Mouse (Mus musculus) T-helper 2 cell (primary cell): Measurements from ENCODE around the gene Gsdma2.
"Not testable (repeated sequence)": the region's sequence is repeated elsewhere in the genome, so short reads cannot be mapped to it uniquely, and the experiment has no call there.

Experiments used
- in situ Hi-C: fragments of 300-600 bp; cut with MboI, MseI; formaldehyde crosslinking; loops from one replicate; pipeline ENCODE4 v1.15.1; 2025; ENCODE audit warnings: high pct_unique_total_duplicates

Gsdma2 gene

DNA sequence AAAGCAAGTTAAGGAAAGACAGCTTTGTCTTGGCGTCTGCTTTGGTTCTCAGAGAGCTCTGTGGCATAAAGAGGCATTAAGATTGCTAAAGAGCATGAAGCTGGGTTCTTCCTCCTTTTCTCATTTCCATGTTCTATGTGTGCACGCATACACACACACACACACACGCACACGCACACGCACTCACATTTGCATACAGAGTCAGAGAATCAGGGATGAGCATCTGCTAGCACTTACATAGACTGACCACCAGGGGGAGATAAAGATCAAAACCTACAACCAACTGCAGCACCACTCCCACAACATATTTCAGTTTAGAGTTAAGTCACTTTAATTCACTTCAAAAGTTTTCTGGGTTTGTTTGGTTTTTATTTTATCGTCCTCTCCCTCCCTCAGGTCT lies 14.0 kb downstream of the Gsdma2 start:
- in situ Hi-C loops = no loop called here

GRCm38 (mm10) chr11:98664091-98664490 lies 17.5 kb downstream of the Gsdma2 start, which contains the start of gene Gsdma:
Gene Gsdma, plus strand, starts transcription at chr11:98664351.
- in situ Hi-C loops = no loop called here

DNA sequence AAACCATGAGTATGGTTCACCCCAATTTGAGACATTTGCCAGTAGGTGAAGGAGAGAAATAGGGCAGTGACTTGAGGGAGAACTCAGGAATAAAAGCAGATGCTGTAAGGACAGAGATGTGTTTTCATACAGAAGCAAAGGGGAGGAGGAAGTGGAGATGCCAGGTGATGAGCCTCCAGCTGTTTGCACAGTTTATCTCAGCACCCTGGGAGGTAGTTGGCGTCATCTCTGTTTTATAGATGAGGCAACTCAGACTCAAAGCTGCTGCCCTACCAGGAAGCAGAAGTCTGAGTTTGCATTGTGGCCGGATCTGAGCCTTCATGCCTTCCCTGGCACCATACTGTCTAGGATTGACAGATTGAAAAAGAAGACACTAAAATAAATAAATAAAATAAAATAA lies 22.4 kb downstream of the Gsdma2 start:
- in situ Hi-C loops = no loop called here

GRCm38 (mm10) chr11:98671284-98671815 lies 24.8 kb downstream of the Gsdma2 start:
- in situ Hi-C loops = loop anchor here (5.0 kb wide), 1 partner anchor 34 kb away; no protein-coding TSS in a partner anchor

DNA sequence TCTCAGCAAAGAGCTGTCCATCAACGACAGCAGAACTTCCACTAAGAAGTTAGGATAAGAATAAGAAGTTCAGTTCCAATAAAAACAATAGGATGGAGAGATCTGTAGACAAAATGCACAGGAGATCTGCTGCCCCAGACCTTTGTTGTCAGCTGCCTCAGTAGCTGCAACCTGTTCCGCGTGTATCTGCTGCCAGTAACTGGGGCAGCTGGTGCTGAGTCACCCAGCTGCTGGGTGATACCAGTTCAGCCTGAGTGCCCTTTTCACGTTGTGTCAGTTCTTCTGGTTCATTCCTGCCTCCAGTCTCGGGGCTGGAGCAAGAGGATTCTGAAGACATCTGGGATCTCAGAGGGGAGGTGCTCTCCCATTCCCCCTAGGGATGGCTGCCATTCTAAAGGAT lies 25.3 kb downstream of the Gsdma2 start:
- in situ Hi-C loops = loop anchor here (5.0 kb wide), 1 partner anchor 35 kb away; no protein-coding TSS in a partner anchor

DNA sequence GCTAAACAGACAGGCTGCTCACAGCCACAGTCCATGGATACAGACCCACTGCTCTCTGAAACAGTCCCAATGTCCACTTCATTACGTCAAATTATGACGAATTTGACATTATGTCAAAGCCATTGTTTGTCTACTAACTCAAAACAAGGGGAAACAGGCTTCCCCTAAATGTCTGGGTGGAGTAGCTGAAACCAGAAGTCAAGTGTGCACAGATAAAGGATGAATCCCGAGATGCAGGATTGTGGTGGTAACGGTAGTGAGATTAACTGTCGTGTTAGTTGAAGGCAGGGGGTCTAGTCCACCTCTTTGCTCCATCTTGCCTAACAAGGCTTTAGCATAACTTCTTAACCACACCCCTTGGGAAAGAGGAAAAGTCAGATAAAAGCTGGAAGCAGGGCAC lies 25.9 kb downstream of the Gsdma2 start:
- in situ Hi-C loops = loop anchor here (5.0 kb wide), 1 partner anchor 35 kb away; no protein-coding TSS in a partner anchor

GRCm38 (mm10) chr11:98673136-98673535 lies 26.6 kb downstream of the Gsdma2 start:
- in situ Hi-C loops = loop anchor here (5.0 kb wide), 1 partner anchor 36 kb away; no protein-coding TSS in a partner anchor

GRCm38 (mm10) chr11:98675829-98676363 lies 29.3 kb downstream of the Gsdma2 start:
- in situ Hi-C loops = no loop called here

GRCm38 (mm10) chr11:98680023-98680422 lies 33.5 kb downstream of the Gsdma2 start:
- in situ Hi-C loops = no loop called here

GRCm38 (mm10) chr11:98680595-98680994 lies 34.0 kb downstream of the Gsdma2 start:
- in situ Hi-C loops = not testable (repeated sequence)

- in situ Hi-C loops = no loop called here
Measured at GRCm38 (mm10) chr11:98681186-98681585, 34.6 kb downstream of the Gsdma2 start.

DNA sequence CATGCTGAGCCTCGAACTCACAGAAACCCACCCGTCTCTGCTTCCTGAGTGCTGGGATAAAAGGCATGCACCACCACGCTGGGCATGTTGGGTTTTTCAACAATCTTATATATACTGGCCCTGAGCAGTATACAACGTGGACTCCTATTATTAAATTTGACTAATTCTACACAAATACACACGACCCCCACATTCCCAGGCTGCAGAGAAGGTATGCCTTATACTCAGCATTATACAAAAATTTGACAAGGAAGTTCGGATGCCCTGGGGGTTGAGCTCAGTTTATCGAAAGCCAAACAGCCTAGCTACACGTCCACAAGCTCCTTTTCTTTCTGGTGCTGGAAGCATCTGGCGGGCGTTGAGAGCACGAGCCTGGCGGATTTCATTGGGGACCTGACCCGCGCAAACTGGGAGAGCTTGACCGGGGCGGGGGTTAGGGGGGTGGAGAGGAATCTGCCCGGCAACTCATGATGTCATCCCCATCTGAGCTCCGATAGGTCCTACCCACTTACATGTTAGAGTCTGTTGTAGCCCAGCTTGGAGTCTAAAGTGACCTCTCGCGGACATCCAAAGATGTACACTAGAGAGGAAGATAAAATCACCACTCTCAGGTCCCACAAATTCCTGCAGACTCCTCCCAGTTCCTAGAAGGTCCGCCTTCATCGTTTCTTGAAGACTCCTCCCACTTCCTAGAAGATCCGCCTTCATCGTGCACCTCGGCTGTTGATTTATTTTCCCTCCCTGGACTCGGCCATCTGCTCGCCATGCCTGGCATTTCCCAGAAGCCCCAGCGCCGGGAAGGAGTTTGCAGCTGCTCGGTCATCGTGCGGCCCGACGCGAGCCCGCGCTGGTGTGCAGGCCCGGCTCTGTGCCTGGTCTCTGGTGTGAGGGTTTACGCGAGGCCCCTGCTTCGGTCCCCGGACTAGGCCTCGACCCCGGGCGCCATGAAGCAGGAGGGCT lies 35.5 kb downstream of the Gsdma2 start, which contains the start of gene Psmd3:
Gene Psmd3 (plus strand): TSS at position 769 of the 960 bp plus-strand sequence.
- in situ Hi-C loops = no loop called here

DNA sequence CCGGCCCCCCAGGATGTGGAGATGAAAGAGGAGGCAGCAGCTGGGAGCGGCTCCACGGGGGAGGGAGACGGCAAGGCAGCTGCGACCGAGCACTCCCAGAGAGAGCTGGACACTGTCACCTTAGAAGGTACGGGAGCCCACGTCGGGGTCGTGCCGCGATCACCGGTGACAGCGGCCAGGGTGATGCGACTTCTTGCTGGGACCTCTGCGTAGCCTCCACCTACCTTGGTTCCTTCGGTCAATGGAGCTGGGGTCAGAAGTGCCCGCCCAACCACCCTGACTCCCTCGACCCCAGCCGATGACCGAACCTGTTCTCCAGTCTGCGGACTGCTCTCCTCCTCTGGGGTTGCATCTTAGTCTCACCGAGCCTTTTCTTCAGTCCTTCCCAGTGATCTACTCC lies 36.3 kb downstream of the Gsdma2 start:
- in situ Hi-C loops = no loop called here

- in situ Hi-C loops = loop anchor here (5.0 kb wide), 1 partner anchor 42 kb away; the partner anchor contains the start of gene Med24
Measured at GRCm38 (mm10) chr11:98685642-98686041, 39.1 kb downstream of the Gsdma2 start.

DNA sequence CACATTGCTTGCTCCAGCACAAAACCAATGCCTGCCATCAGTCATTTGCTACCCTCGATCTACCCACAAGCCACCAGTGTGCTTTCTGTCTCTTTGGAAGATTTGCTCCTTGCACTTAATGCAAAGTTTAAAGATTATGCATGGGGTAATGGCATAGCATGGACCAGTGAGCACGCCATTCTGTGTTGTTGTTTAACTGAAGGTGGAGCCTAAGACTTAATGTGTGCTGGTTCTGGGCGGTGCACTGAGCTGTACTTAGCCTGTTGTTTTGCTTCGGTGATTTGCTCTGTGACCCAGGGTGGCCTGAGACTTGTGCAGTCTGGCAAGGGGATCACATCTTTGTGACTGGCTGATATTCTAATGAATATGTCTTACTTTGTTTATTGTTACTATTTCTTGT lies 40.4 kb downstream of the Gsdma2 start:
- in situ Hi-C loops = loop anchor here (5.0 kb wide), 1 partner anchor 40 kb away; the partner anchor contains the start of gene Med24

GRCm38 (mm10) chr11:98688009-98688408 lies 41.5 kb downstream of the Gsdma2 start:
- in situ Hi-C loops = loop anchor here (5.0 kb wide), 1 partner anchor 39 kb away; the partner anchor contains the start of gene Med24

GRCm38 (mm10) chr11:98693201-98693600 lies 46.6 kb downstream of the Gsdma2 start:
- in situ Hi-C loops = loop anchor here (10.0 kb wide), 1 partner anchor 58 kb away; no protein-coding TSS in a partner anchor

DNA sequence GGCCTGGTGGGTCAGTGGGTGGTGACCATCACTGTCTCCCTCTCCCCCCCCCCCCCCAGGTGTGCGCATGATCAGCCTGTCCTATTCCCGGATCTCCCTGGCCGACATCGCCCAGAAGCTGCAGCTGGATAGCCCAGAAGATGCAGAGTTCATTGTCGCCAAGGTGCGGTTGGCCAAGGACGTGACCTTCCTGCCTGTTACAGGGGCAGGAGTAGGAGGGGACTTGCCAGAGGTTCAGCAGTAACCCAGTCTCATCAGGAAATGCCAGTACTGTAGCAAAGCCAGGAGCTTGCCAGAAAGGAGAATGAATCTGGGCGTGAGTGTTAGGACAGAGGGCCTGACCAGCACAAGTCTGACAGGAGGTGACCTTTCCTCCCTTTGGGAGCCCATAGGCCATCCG lies 47.2 kb downstream of the Gsdma2 start:
- in situ Hi-C loops = loop anchor here (10.0 kb wide), 1 partner anchor 59 kb away; no protein-coding TSS in a partner anchor

GRCm38 (mm10) chr11:98694301-98694700 lies 47.7 kb downstream of the Gsdma2 start:
- in situ Hi-C loops = loop anchor here (10.0 kb wide), 1 partner anchor 60 kb away; no protein-coding TSS in a partner anchor

DNA sequence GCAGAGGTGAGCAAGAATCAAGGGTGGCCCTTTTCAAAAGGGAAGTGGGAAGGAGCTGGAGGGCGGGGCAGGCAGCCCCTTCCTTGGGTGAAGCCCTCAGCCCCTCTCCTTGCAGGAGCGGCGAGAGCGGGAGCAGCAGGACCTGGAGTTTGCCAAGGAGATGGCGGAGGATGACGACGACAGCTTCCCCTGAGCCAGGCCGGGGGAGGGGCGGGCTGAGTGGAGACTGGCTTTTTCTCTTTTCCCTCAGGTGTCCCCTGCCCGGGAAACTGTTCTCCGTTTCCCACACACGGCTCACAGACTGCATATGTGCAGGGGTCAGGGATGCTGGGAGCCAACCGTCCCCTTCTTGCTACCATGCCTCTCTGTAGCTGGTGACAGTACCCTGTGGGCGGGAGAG lies 48.8 kb downstream of the Gsdma2 start:
- in situ Hi-C loops = loop anchor here (10.0 kb wide), 1 partner anchor 61 kb away; no protein-coding TSS in a partner anchor

DNA sequence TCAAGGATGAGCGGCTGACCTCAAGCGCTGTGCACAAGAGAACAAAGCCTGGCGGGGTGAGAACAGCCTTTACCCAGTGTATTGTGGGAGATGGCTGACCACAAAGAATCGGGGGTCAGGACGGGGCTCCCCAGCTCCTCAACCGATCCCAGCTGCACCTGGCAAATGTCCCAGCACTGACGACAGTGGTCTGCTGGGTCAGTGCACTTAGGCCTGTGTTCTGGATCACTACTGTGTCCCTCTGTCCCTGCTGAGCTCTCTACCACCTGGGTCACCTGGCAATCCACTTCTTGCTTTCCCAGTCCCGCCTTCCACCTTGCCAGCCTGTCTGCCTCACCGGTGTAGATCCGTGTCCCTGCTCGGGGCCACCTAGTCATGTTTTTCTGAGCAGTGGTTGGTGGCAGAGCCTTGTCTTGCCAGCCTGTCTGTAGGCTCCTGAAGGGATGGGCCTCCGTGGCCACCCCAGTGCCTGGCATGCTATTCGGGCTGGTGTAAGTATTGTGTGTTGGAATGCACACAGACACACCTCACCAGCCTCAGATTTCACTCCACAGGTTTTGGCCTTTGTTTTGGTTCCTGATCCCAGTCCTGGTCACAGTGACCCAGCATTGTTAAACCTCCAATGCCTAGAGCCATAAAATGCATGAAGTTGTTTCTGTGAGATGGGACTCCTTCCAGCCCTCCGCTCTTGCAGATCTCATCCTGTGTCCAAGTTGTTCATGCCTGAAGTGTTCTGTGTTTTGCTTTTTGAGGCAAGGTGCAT lies 50.1 kb downstream of the Gsdma2 start:
- in situ Hi-C loops = loop anchor here (10.0 kb wide), 1 partner anchor 62 kb away; no protein-coding TSS in a partner anchor
